Mouse (Mus musculus): ENCODE measurements around the gene Pld2. TPM values are rescaled to one million over a fixed set of nuclear protein-coding genes. Genes with fewer than 3 reads are reported as not detected.

Pld2 gene
- polyA plus RNA-seq, 2 experiments: 1.3 to 1.9 TPM

DNA sequence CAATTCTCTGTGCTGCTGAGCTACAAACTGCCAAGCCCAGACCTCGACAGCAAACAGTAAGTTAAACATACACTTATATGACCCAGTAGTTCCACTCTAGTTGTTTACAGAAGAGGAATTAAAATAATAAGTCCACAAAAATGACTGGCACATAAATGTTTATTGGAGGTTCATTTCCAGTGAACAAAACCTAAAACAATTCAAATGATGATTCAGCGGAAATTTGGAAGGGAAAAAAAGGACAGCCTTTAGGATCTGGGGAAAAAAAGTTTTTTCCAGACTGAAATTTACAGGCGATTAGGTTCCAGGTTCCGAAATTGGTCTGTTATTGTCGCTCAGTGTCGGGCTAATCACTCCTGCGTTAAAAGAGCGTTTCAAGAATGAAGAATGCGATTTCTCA, 441 bp upstream of the Pld2 start:
- Histone ChIP-seq H3K9ac (replicated peaks) (no peak overlapping the region), H3K4me2 (ENCODE audit: low read depth) (peak overlapping the region; percentile 53), H3K9me3 (ENCODE audit: control insufficient read depth, low read length) (no peaks in the 10 kb centered on the region), H3K27me3 (ENCODE audit: control insufficient read depth, insufficient read depth, low read length) (peaks cover 25% of the 10 kb centered on the region), H3K36me3 (replicated peaks; ENCODE audit: control insufficient read depth, insufficient read depth, low read depth) (no peaks in the 10 kb centered on the region), H3K4me1 (replicated peaks; ENCODE audit: control insufficient read depth in 2 of 2, insufficient read depth in 2 of 2, low read length in 1 of 2) (no peaks in the 10 kb centered on the region), H3K27ac (no peak overlapping the region), H3K4me3 (ENCODE audit: insufficient read depth in 1 of 2, low read depth in 2 of 2, low read length in 2 of 2) (peak overlapping the region; percentile 41 to 53)
- DNase-seq (ENCODE audit: low read depth in 3 of 3, low spot score in 3 of 3) (no peak), ATAC-seq (ENCODE audit: insufficient read depth) (no peak)
- WGBS (ENCODE audit: insufficient replicate concordance): 19% methylated on average over 9 of the region's 9 CpGs
- no peak for TF ChIP-seq EP300 (IDR thresholded peaks at IDR 0.05; ENCODE audit: low read depth)

DNA sequence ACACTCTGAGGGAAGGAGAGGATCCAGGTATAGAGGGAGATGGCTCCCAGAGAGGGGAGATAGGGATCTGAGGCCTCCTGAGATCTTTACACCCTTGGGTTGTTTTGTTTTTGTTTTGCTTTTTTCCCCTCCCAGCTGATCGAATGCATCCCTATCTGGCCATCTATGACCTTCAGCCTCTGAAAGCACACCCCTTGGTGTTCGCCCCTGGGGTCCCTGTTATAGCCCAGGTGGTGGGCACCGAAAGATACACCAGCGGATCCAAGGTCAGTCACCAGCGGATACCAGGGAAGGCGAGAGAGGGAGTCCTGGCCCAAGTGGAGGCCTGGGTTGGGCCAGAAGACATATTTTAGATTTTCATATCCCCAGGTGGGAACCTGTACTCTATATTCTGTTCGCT, 1.1 kb downstream of the Pld2 start:
- Histone ChIP-seq H3K9ac (replicated peaks) (no peak overlapping the region), H3K36me3 (replicated peaks; ENCODE audit: control insufficient read depth, insufficient read depth, low read depth) (no peaks in the 10 kb centered on the region), H3K27ac (no peak overlapping the region), H3K4me3 (ENCODE audit: insufficient read depth in 1 of 2, low read depth in 2 of 2, low read length in 2 of 2) (no peak overlapping the region), H3K4me1 (replicated peaks; ENCODE audit: control insufficient read depth in 2 of 2, insufficient read depth in 2 of 2, low read length in 1 of 2) (no peaks in the 10 kb centered on the region), H3K9me3 (ENCODE audit: control insufficient read depth, low read length) (no peaks in the 10 kb centered on the region), H3K4me2 (ENCODE audit: low read depth) (peak overlapping the region; percentile 53), H3K27me3 (ENCODE audit: control insufficient read depth, insufficient read depth, low read length) (peaks cover 25% of the 10 kb centered on the region)
- no peak for TF ChIP-seq CTCF (IDR thresholded peaks at IDR 0.05; ENCODE audit: low read depth)
- no peak for TF ChIP-seq EP300 (IDR thresholded peaks at IDR 0.05; ENCODE audit: low read depth)
- no peak for DNase-seq (ENCODE audit: low read depth in 3 of 3, low spot score in 3 of 3)
- 72% methylated on average over 7 of the region's 7 CpGs for WGBS (ENCODE audit: insufficient replicate concordance)
- ATAC-seq (ENCODE audit: insufficient read depth): no peak

- DNase-seq (ENCODE audit: low read depth in 3 of 3, low spot score in 3 of 3): no peak
- 59% methylated on average over 5 of the region's 5 CpGs for WGBS (ENCODE audit: insufficient replicate concordance)
- no peaks in the 10 kb centered on the region for H3K9me3 ChIP-seq (ENCODE audit: control insufficient read depth, low read length)
- no peak overlapping the region for H3K9ac ChIP-seq (replicated peaks)
- H3K4me1 ChIP-seq (replicated peaks; ENCODE audit: control insufficient read depth in 2 of 2, insufficient read depth in 2 of 2, low read length in 1 of 2): no peaks in the 10 kb centered on the region
- H3K27me3 ChIP-seq (ENCODE audit: control insufficient read depth, insufficient read depth, low read length): peaks cover 25% of the 10 kb centered on the region
- no peak for ATAC-seq (ENCODE audit: insufficient read depth)
- H3K36me3 ChIP-seq (replicated peaks; ENCODE audit: control insufficient read depth, insufficient read depth, low read depth): no peaks in the 10 kb centered on the region
- TF ChIP-seq EP300 (IDR thresholded peaks at IDR 0.05; ENCODE audit: low read depth): no peak
- TF ChIP-seq CTCF (IDR thresholded peaks at IDR 0.05; ENCODE audit: low read depth): no peak
- no peak overlapping the region for H3K4me3 ChIP-seq (ENCODE audit: insufficient read depth in 1 of 2, low read depth in 2 of 2, low read length in 2 of 2)
- no peak overlapping the region for H3K27ac ChIP-seq
- no peak overlapping the region for H3K4me2 ChIP-seq (ENCODE audit: low read depth)
These were observed 1.6 kb downstream of the Pld2 start for GRCm38 (mm10) chr11:70541415-70541814.

GRCm38 (mm10) chr11:70544496-70544895, 4.6 kb downstream of the Pld2 start:
- H3K27me3 ChIP-seq (ENCODE audit: control insufficient read depth, insufficient read depth, low read length): peaks cover 19% of the 10 kb centered on the region
- no peaks in the 10 kb centered on the region for H3K4me1 ChIP-seq (replicated peaks; ENCODE audit: control insufficient read depth in 2 of 2, insufficient read depth in 2 of 2, low read length in 1 of 2)
- TF ChIP-seq EP300 (IDR thresholded peaks at IDR 0.05; ENCODE audit: low read depth): no peak
- no peak for TF ChIP-seq CTCF (IDR thresholded peaks at IDR 0.05; ENCODE audit: low read depth)
- no peak for ATAC-seq (ENCODE audit: insufficient read depth)
- H3K9ac ChIP-seq (replicated peaks): no peak overlapping the region
- H3K4me3 ChIP-seq (ENCODE audit: insufficient read depth in 1 of 2, low read depth in 2 of 2, low read length in 2 of 2): no peak overlapping the region
- no peaks in the 10 kb centered on the region for H3K9me3 ChIP-seq (ENCODE audit: control insufficient read depth, low read length)
- H3K4me2 ChIP-seq (ENCODE audit: low read depth): no peak overlapping the region
- no peak overlapping the region for H3K27ac ChIP-seq
- WGBS (ENCODE audit: insufficient replicate concordance): 40% methylated on average over 7 of the region's 7 CpGs
- no peaks in the 10 kb centered on the region for H3K36me3 ChIP-seq (replicated peaks; ENCODE audit: control insufficient read depth, insufficient read depth, low read depth)
- no peak for DNase-seq (ENCODE audit: low read depth in 3 of 3, low spot score in 3 of 3)

- TF ChIP-seq EP300 (IDR thresholded peaks at IDR 0.05; ENCODE audit: low read depth) (no peak), CTCF (IDR thresholded peaks at IDR 0.05; ENCODE audit: low read depth) (no peak)
- Histone ChIP-seq H3K27ac (no peak overlapping the region), H3K9ac (replicated peaks) (no peak overlapping the region), H3K4me3 (ENCODE audit: insufficient read depth in 1 of 2, low read depth in 2 of 2, low read length in 2 of 2) (no peak overlapping the region), H3K27me3 (ENCODE audit: control insufficient read depth, insufficient read depth, low read length) (no peaks in the 10 kb centered on the region), H3K9me3 (ENCODE audit: control insufficient read depth, low read length) (no peaks in the 10 kb centered on the region), H3K4me1 (replicated peaks; ENCODE audit: control insufficient read depth in 2 of 2, insufficient read depth in 2 of 2, low read length in 1 of 2) (no peaks in the 10 kb centered on the region), H3K4me2 (ENCODE audit: low read depth) (no peak overlapping the region), H3K36me3 (replicated peaks; ENCODE audit: control insufficient read depth, insufficient read depth, low read depth) (no peaks in the 10 kb centered on the region)
- DNase-seq (ENCODE audit: low read depth in 3 of 3, low spot score in 3 of 3) (no peak), ATAC-seq (ENCODE audit: insufficient read depth) (no peak)
- 60% methylated on average over 8 of the region's 8 CpGs for WGBS (ENCODE audit: insufficient replicate concordance)
These were observed 11.7 kb downstream of the Pld2 start for GRCm38 (mm10) chr11:70551526-70551925.

All from liver, embryonic 14.5 days (tissue).